Mouse (Mus musculus): ENCODE data around the gene Gemin8. TPM values are rescaled to one million over a fixed set of nuclear protein-coding genes. Genes with fewer than 3 reads are reported as not detected.

Gemin8 gene
- total RNA-seq, 2 experiments from 2014 or later, result 2.2 to 3.6 TPM

- DNase-seq, result no peak
- intact Hi-C loops (cut with DNase I), result no loop called here
Measured at GRCm38 (mm10) chrX:166219331-166219730, 49.1 kb downstream of the Gemin8 start.

- intact Hi-C loops (cut with DNase I), result no loop called here
- no peak for DNase-seq
Measured at GRCm38 (mm10) chrX:166226856-166227255, 56.6 kb downstream of the Gemin8 start.

- intact Hi-C loops (cut with DNase I), result no loop called here
- DNase-seq, result no peak
Measured at GRCm38 (mm10) chrX:166229750-166230149, 59.5 kb downstream of the Gemin8 start.

- intact Hi-C loops (cut with DNase I), result no loop called here
- no peak for DNase-seq
Measured at GRCm38 (mm10) chrX:166230515-166231267, 60.4 kb downstream of the Gemin8 start.

- no peak for DNase-seq
- intact Hi-C loops (cut with DNase I), result no loop called here
Measured at GRCm38 (mm10) chrX:166236131-166236530, 65.9 kb downstream of the Gemin8 start.

GRCm38 (mm10) chrX:166238831-166239460 is 68.7 kb downstream of the Gemin8 start, which contains the start of gene Gpm6b:
Gene Gpm6b (plus strand): TSS chrX:166238911.
- intact Hi-C loops (cut with DNase I), result no loop called here

GRCm38 (mm10) chrX:166239520-166239919 is 69.3 kb downstream of the Gemin8 start:
- intact Hi-C loops (cut with DNase I), result no loop called here
- DNase-seq, result no peak

More at GRCm38 (mm10) chrX:166238831-166239460, 68.7 kb downstream of the Gemin8 start, which contains the start of gene Gpm6b:
- DNase-seq, result peak; percentile 45 to 50

Other genes starting within 250 kb of the Gemin8 start
- 10 to 100 TPM in 1 of 2 experiments, 1 to 10 TPM in 1; 10.0 to 10.1 TPM for gene Gpm6b, start 68.5 kb downstream of the Gemin8 start, total RNA-seq (2021)

Measured in heart, postnatal 14 days (tissue).